Mouse (Mus musculus) midbrain, postnatal 0 days (tissue): ENCODE measurements around the gene Unc5c. TPM values are rescaled to one million over a fixed set of nuclear protein-coding genes. Genes with fewer than 3 reads are reported as not detected.

Experiments
- ATAC-seq: fragments of 200-750 bp; cut with Nextera tagmentation; 2 replicates; pipeline ENCODE4 v1.8.0; 2017; ENCODE audit warnings: moderate number of reproducible peaks, mild to moderate bottlenecking, moderate TSS enrichment, moderate library complexity; ENCODE audit not compliant: low FRiP score
- DNase-seq: peaks from one replicate; pipeline ENCODE4 v3.0.0-alpha.2; 2015; ENCODE audit warnings: low spot score
- H3K27ac ChIP-seq: fragments of 300-500 bp; sonication (generic); 2 replicates; pipeline ENCODE4 v1.5.1; 2014; ENCODE audit warnings: low read depth, mild to moderate bottlenecking, low read length, mixed read lengths
- H3K27me3 ChIP-seq: fragments of 300-500 bp; sonication (generic); 2 replicates; pipeline ENCODE4 v1.6.1; 2014; ENCODE audit warnings: low read length, control low read depth, mixed read lengths; ENCODE audit not compliant: insufficient read depth
- H3K36me3 ChIP-seq: fragments of 300-500 bp; sonication (generic); 2 replicates; pipeline ENCODE4 v1.6.1; 2014; ENCODE audit warnings: low read length, control low read depth, mixed read lengths; ENCODE audit not compliant: insufficient read depth
- H3K4me1 ChIP-seq: fragments of 300-500 bp; sonication (generic); 2 replicates; pipeline ENCODE4 v1.6.1; 2014; ENCODE audit warnings: mild to moderate bottlenecking, control low read depth, antibody characterized with exemption, low read length, mixed read lengths; ENCODE audit not compliant: insufficient read depth
- H3K4me2 ChIP-seq: fragments of 300-500 bp; sonication (generic); 2 replicates; pipeline ENCODE4 v1.6.1; 2014; ENCODE audit warnings: low read depth, mild to moderate bottlenecking, low read length, mixed read lengths; ENCODE audit not compliant: poor library complexity, severe bottlenecking
- H3K4me3 ChIP-seq: fragments of 300-500 bp; sonication (generic); 2 replicates; pipeline ENCODE4 v1.5.1; 2014; ENCODE audit warnings: low read depth, mild to moderate bottlenecking, low read length, moderate library complexity
- H3K9ac ChIP-seq: fragments of 300-500 bp; sonication (generic); replicated peaks from 2 replicates; pipeline ENCODE4 v1.6.1; 2014; ENCODE audit warnings: mild to moderate bottlenecking, low read length, moderate library complexity, mixed read lengths; ENCODE audit not compliant: poor library complexity, severe bottlenecking
- H3K9me3 ChIP-seq: fragments of 300-500 bp; sonication (generic); 2 replicates; pipeline ENCODE4 v1.6.1; 2016; ENCODE audit warnings: low read length, control low read depth
- CTCF ChIP-seq: IDR thresholded peaks from 2 replicates; pipeline ENCODE4 v1.5.1; 2016; ENCODE audit warnings: antibody characterized with exemption, mild to moderate bottlenecking
- WGBS: fragments of 180-500 bp; shearing (Covaris S2); extraction: QIAGEN DNeasy Blood & Tissue Kit; methylation state at CpG from one replicate; pipeline ENCODE4 v1.1.7; 2014; 5-methylcytosine and 5-hydroxymethylcytosine counted together
- polyA plus RNA-seq: library from polyadenylated mRNA; unstranded; fragments of >200 nt; fragmentation: Nextera tagmentation; extraction: Ambion mirVana; gene quantifications from 2 replicates; pipeline ENCODE4 v1.2.1, GENCODE M21; 2015
- total RNA-seq: library from RNA; depleted of rRNA; stranded (reverse); fragments of >200 nt; gene quantifications from 2 replicates; pipeline ENCODE4 v1.2.3, GENCODE M21; 2014

Unc5c gene
- total and polyA plus RNA-seq, 2 experiments from 2014 or later, result 10.4 to 44.4 TPM

- H3K27me3 ChIP-seq, result no peaks in the 10 kb centered on the region
- no peak overlapping the region for H3K4me3 ChIP-seq
- H3K9me3 ChIP-seq, result no peaks in the 10 kb centered on the region
- H3K27ac ChIP-seq, result no peak overlapping the region
- ATAC-seq (no peak), DNase-seq (no peak)
- H3K4me1 ChIP-seq, result no peaks in the 10 kb centered on the region
- H3K9ac ChIP-seq, result no peak overlapping the region
- 86% methylated on average over 4 of the region's 4 CpGs for WGBS
- H3K36me3 ChIP-seq, result no peaks in the 10 kb centered on the region
- TF ChIP-seq CTCF, result no peak
- no peak overlapping the region for H3K4me2 ChIP-seq
Measured at GRCm38 (mm10) chr3:141711601-141712000, 246.6 kb downstream of the Unc5c start.

GRCm38 (mm10) chr3:141716371-141716770, 251.4 kb downstream of the Unc5c start:
- Histone ChIP-seq H3K27ac (no peak overlapping the region), H3K9ac (no peak overlapping the region), H3K4me3 (no peak overlapping the region), H3K27me3 (no peaks in the 10 kb centered on the region), H3K4me2 (no peak overlapping the region), H3K4me1 (no peaks in the 10 kb centered on the region), H3K36me3 (no peaks in the 10 kb centered on the region), H3K9me3 (no peaks in the 10 kb centered on the region)
- no peak for TF ChIP-seq CTCF
- ATAC-seq (no peak), DNase-seq (no peak)
- WGBS, result 47% methylated on average over 4 of the region's 4 CpGs

- ATAC-seq, result no peak
- no peak for TF ChIP-seq CTCF
- DNase-seq, result no peak
- H3K4me3 ChIP-seq, result no peak overlapping the region
- H3K4me2 ChIP-seq, result no peak overlapping the region
- no peaks in the 10 kb centered on the region for H3K4me1 ChIP-seq
- H3K27me3 ChIP-seq, result no peaks in the 10 kb centered on the region
- WGBS, result 62% methylated on average over 5 of the region's 5 CpGs
- no peak overlapping the region for H3K9ac ChIP-seq
- no peaks in the 10 kb centered on the region for H3K36me3 ChIP-seq
- H3K27ac ChIP-seq, result no peak overlapping the region
- H3K9me3 ChIP-seq, result no peaks in the 10 kb centered on the region
Measured at GRCm38 (mm10) chr3:141719050-141719449, 254.0 kb downstream of the Unc5c start.

- TF ChIP-seq CTCF, result no peak
- DNase-seq (no peak), ATAC-seq (no peak)
- 82% methylated on average over 2 of the region's 2 CpGs for WGBS
- Histone ChIP-seq H3K27me3 (no peaks in the 10 kb centered on the region), H3K9me3 (no peaks in the 10 kb centered on the region), H3K4me3 (no peak overlapping the region), H3K4me1 (no peaks in the 10 kb centered on the region), H3K4me2 (no peak overlapping the region), H3K27ac (no peak overlapping the region), H3K9ac (no peak overlapping the region), H3K36me3 (no peaks in the 10 kb centered on the region)
Measured at GRCm38 (mm10) chr3:141724499-141724898, 259.5 kb downstream of the Unc5c start.

GRCm38 (mm10) chr3:141725432-141725831, 260.4 kb downstream of the Unc5c start:
- no peak overlapping the region for H3K27ac ChIP-seq
- no peak for ATAC-seq
- H3K4me3 ChIP-seq, result no peak overlapping the region
- no peaks in the 10 kb centered on the region for H3K36me3 ChIP-seq
- H3K27me3 ChIP-seq, result no peaks in the 10 kb centered on the region
- 23% methylated on average over 1 of the region's 1 CpGs for WGBS
- no peaks in the 10 kb centered on the region for H3K4me1 ChIP-seq
- H3K4me2 ChIP-seq, result no peak overlapping the region
- peak; percentile 48 for DNase-seq
- no peak overlapping the region for H3K9ac ChIP-seq
- H3K9me3 ChIP-seq, result no peaks in the 10 kb centered on the region
- TF ChIP-seq CTCF, result no peak

- Histone ChIP-seq H3K9me3 (no peaks in the 10 kb centered on the region), H3K9ac (no peak overlapping the region), H3K4me2 (no peak overlapping the region), H3K27me3 (no peaks in the 10 kb centered on the region), H3K4me3 (no peak overlapping the region), H3K27ac (no peak overlapping the region), H3K4me1 (no peaks in the 10 kb centered on the region), H3K36me3 (no peaks in the 10 kb centered on the region)
- ATAC-seq (no peak), DNase-seq (no peak)
- TF ChIP-seq CTCF, result no peak
- WGBS, result 94% methylated on average over 6 of the region's 6 CpGs
Measured at GRCm38 (mm10) chr3:141733844-141734243, 268.8 kb downstream of the Unc5c start.
